ENCODE assay signal across 9 mouse cellular contexts in the genomic region with DNA sequence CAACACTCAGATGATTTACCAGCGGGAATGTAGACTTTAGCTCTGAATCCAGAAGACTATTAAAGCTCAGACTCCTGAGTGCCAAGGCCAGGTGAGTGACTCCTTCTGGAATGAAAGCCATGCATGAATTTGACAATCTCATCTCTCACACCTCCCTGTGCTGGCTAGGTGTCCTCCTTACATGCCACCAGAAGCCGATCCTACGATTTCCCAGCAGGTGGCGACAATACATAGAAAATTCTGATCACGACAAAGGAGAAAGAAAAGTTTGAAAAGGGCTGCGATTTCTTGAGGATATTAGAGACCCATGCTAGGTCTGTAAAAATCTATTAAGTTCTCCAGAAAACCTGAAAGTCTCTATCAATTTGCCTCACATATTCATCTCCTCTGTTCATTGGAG.
DNase-seq lines count a peak whose midpoint lies in the region; ATAC-seq and TF ChIP-seq lines count a peak whose summit lies in the region.
"Had no signal": no experiment of that assay in that cellular context is flagged by ENCODE, and none has a peak within 500 bp of the region (broad histone marks: within the 10 kb centered on the region; RNA-seq: fewer than 3 reads in every experiment).

No protein-coding gene starts in this region.

- H3K4me2 ChIP-seq in liver, postnatal 0 days (ENCODE audit: low read depth, low read length): no peak overlapping the region
- H3K4me2 ChIP-seq: heart, embryonic 13.5 days had no signal

- H3K4me3 ChIP-seq in cortical plate, adult 2 months (ENCODE audit: insufficient read depth, low read length): no peak overlapping the region
- no peak overlapping the region for H3K4me3 ChIP-seq in liver, postnatal 0 days (ENCODE audit: low read depth, low read length)
- H3K4me3 ChIP-seq: heart, embryonic 13.5 days had no signal

- H3K27ac ChIP-seq in cortical plate, adult 2 months (ENCODE audit: insufficient read depth, low read length): no peak overlapping the region
- no peak overlapping the region for H3K27ac ChIP-seq in liver, postnatal 0 days (ENCODE audit: low read depth)
- H3K27ac ChIP-seq: heart, embryonic 13.5 days had no signal

- peak; percentile 79 for TF ChIP-seq CTCF in cortical plate, adult 2 months (IDR thresholded peaks at IDR 0.05; ENCODE audit: extremely low read depth, insufficient read depth, low read length)
- peak; percentile 61 for TF ChIP-seq CTCF in liver, postnatal 0 days (IDR thresholded peaks at IDR 0.05; ENCODE audit: low read depth)

- no peaks in the 10 kb centered on the region for H3K4me1 ChIP-seq in cortical plate, adult 2 months (ENCODE audit: control insufficient read depth, insufficient read depth, low read length)
- H3K4me1 ChIP-seq in liver, postnatal 0 days (ENCODE audit: insufficient read depth): no peaks in the 10 kb centered on the region

- H3K36me3 ChIP-seq in liver, postnatal 0 days (replicated peaks; ENCODE audit: insufficient read depth, low read length): no peaks in the 10 kb centered on the region
- H3K36me3 ChIP-seq: heart, embryonic 13.5 days had no signal

- intact Hi-C loops in gastrocnemius, postnatal 14 days (cut with DNase I; ENCODE audit: low total_unique reads): loop anchor here (5.0 kb wide), 2 partner anchors 571 to 701 kb away; a partner anchor contains a TSS

- TF ChIP-seq POLR2A in cortical plate, adult 2 months (IDR thresholded peaks at IDR 0.05; ENCODE audit: extremely low read depth, insufficient read depth, low read length): no peak

- DNase-seq in B cell, adult 2 months: peak; percentile 46 to 49
- peak; percentile 14 for DNase-seq in WW6 (ENCODE audit: low read depth, low spot score)
- peak; percentile 47 for DNase-seq in gastrocnemius, postnatal 14 days
- DNase-seq in kidney, postnatal 36 days: peak; percentile 55 to 78
- DNase-seq in liver, postnatal 0 days: peak; percentile 49
- peak; percentile 64 for DNase-seq in ovary, postnatal 36 days (ENCODE audit: low spot score)

- H3K27me3 ChIP-seq in liver, postnatal 0 days (ENCODE audit: insufficient read depth, low read length): no peaks in the 10 kb centered on the region

- H3K9me3 ChIP-seq in liver, postnatal 0 days (ENCODE audit: low read length): no peaks in the 10 kb centered on the region
- H3K9me3 ChIP-seq: heart, embryonic 13.5 days had no signal

- 15% methylated on average over 6 of the region's 6 CpGs for WGBS in liver, postnatal 0 days (ENCODE audit: insufficient replicate concordance)

- no peak overlapping the region for H3K9ac ChIP-seq in liver, postnatal 0 days (replicated peaks)
- H3K9ac ChIP-seq: heart, embryonic 13.5 days had no signal

- ATAC-seq in liver, postnatal 0 days: no peak
- no peak for ATAC-seq in erythroblast, adult 5-6 weeks (replicated peaks; ENCODE audit: low FRiP score, poor library complexity, severe bottlenecking)

- no peak for TF ChIP-seq EP300 in liver, postnatal 0 days (IDR thresholded peaks at IDR 0.05; ENCODE audit: low read depth)

Comparison
In these comparisons a context has a peak if more than half of its experiments do, and no peak if none do; other contexts are left out.
1. DNase-seq: peak in every context shown above with its lines; median percentile 66 in kidney, postnatal 36 days; 64 in ovary, postnatal 36 days; 49 in liver, postnatal 0 days; 48 in B cell, adult 2 months; 47 in gastrocnemius, postnatal 14 days; 14 in WW6.